Mouse (Mus musculus) CH12.LX (cell line): ENCODE measurements at regions not wholly inside any gene's neighbourhood (a gene's known extent, or its start where the extent isn't known, plus 50 kb on each side); places are given as distances from the start of the nearest gene placed in this dataset.

Experiments
- DNase-seq: peaks from one replicate; pipeline ENCODE4 v3.0.0-alpha.2; 2013; ENCODE audit errors: extremely low read depth
- H3K27ac ChIP-seq: 2 replicates; pipeline ENCODE4 v1.5.1; 2012; ENCODE audit warnings: low read depth, mild to moderate bottlenecking, control low read depth, moderate library complexity; ENCODE audit not compliant: insufficient read depth
- H3K27me3 ChIP-seq: replicated peaks from 2 replicates; pipeline ENCODE3; 2012; ENCODE audit warnings: inconsistent platforms
- H3K36me3 ChIP-seq, 2 experiments: replicated peaks in 1 of 2; 2 replicates each; pipeline versions ENCODE3 to v1.6.1; 2012; ENCODE audit warnings: inconsistent platforms in 1 of 2, low read length in 1 of 2, mild to moderate bottlenecking in 1 of 2, mixed read lengths in 1 of 2, moderate library complexity in 1 of 2; ENCODE audit not compliant: control insufficient read depth in 1 of 2, insufficient read depth in 1 of 2
- H3K4me1 ChIP-seq, 2 experiments: 2 replicates each; pipeline ENCODE4 v1.6.1; 2012; ENCODE audit warnings: inconsistent platforms in 1 of 2, moderate library complexity in 1 of 2; ENCODE audit not compliant: insufficient read depth in 2 of 2, control insufficient read depth in 1 of 2
- H3K4me2 ChIP-seq: 2 replicates; pipeline ENCODE4 v1.6.1; 2012; ENCODE audit warnings: low read depth, mild to moderate bottlenecking, control low read depth; ENCODE audit not compliant: poor library complexity, insufficient read depth, severe bottlenecking
- H3K4me3 ChIP-seq, 3 experiments: fragments of 150-350 bp in 1 of 3; sonication (generic) in 1 of 3; replicated peaks in 1 of 3; 2 replicates each; pipeline versions ENCODE3 to v1.5.1; 2011 to 2012; ENCODE audit warnings: low read depth in 2 of 3, low read length in 2 of 3, mild to moderate bottlenecking in 2 of 3, moderate library complexity in 2 of 3, control low read depth in 1 of 3, improper control_type of control experiment in 1 of 3, inconsistent platforms in 1 of 3, mixed read lengths in 1 of 3; ENCODE audit not compliant: poor library complexity in 1 of 3
- H3K79me2 ChIP-seq: replicated peaks from 2 replicates; pipeline ENCODE4 v1.6.1; 2012; ENCODE audit warnings: mild to moderate bottlenecking, moderate library complexity; ENCODE audit not compliant: control insufficient read depth, poor library complexity, insufficient read depth, severe bottlenecking; ENCODE audit errors: extremely low read depth
- H3K9ac ChIP-seq: 2 replicates; pipeline ENCODE4 v1.6.1; 2012; ENCODE audit warnings: low read depth, mild to moderate bottlenecking, control low read depth, moderate library complexity; ENCODE audit not compliant: insufficient read depth
- H3K9me3 ChIP-seq: replicated peaks from 2 replicates; pipeline ENCODE3; 2012; ENCODE audit warnings: low read length, inconsistent platforms, mixed read lengths
- BHLHE40 ChIP-seq: IDR thresholded peaks from 2 replicates; pipeline ENCODE4 v1.6.1; 2011; ENCODE audit warnings: mild to moderate bottlenecking, low read depth, low read length, improper control_type of control experiment
- CHD1 ChIP-seq: IDR thresholded peaks from 2 replicates; pipeline ENCODE4 v1.6.1; 2012; ENCODE audit warnings: low read depth, low read length, improper control_type of control experiment, inconsistent platforms
- CHD2 ChIP-seq: IDR thresholded peaks from 2 replicates; pipeline ENCODE4 v1.6.1; 2011; ENCODE audit warnings: low read length, improper control_type of control experiment
- CTCF ChIP-seq, 2 experiments: IDR thresholded peaks in 1 of 2; conservative IDR thresholded peaks in 1 of 2; 2 replicates each; pipeline ENCODE4 v1.5.1; 2011 to 2012; ENCODE audit warnings: low read depth in 2 of 2, low read length in 2 of 2, improper control_type of control experiment in 1 of 2, inconsistent platforms in 1 of 2, mild to moderate bottlenecking in 1 of 2, moderate library complexity in 1 of 2
- ELF1 ChIP-seq: IDR thresholded peaks from 2 replicates; pipeline ENCODE4 v1.6.1; 2014; ENCODE audit warnings: low read depth, mild to moderate bottlenecking, inconsistent platforms, low read length, improper control_type of control experiment
- EP300 ChIP-seq: IDR thresholded peaks from 2 replicates; pipeline ENCODE4 v1.6.1; 2011; ENCODE audit warnings: low read length, improper control_type of control experiment
- ETS1 ChIP-seq: conservative IDR thresholded peaks from 2 replicates; pipeline ENCODE4 v1.6.1; 2012; ENCODE audit warnings: low read depth, mild to moderate bottlenecking, inconsistent platforms, low read length, improper control_type of control experiment, moderate library complexity
- GABPA ChIP-seq: IDR thresholded peaks from 2 replicates; pipeline ENCODE4 v1.6.1; 2012; ENCODE audit warnings: low read depth, low read length, improper control_type of control experiment, inconsistent platforms; ENCODE audit not compliant: insufficient replicate concordance
- HCFC1 ChIP-seq: IDR thresholded peaks from 2 replicates; pipeline ENCODE4 v1.6.1; 2012; ENCODE audit warnings: low read depth, mild to moderate bottlenecking, inconsistent platforms, low read length, improper control_type of control experiment
- IRF4 ChIP-seq: IDR thresholded peaks from 2 replicates; pipeline ENCODE4 v1.6.1; 2014; ENCODE audit warnings: low read depth, mild to moderate bottlenecking, inconsistent platforms, low read length, improper control_type of control experiment
- JUN ChIP-seq: IDR thresholded peaks from 2 replicates; pipeline ENCODE4 v1.6.1; 2011; ENCODE audit warnings: low read depth, mild to moderate bottlenecking, low read length, improper control_type of control experiment, moderate library complexity; ENCODE audit not compliant: insufficient read depth
- JUND ChIP-seq: conservative IDR thresholded peaks from 2 replicates; pipeline ENCODE4 v1.6.1; 2011; ENCODE audit warnings: low read depth, low read length, improper control_type of control experiment
- KAT2A ChIP-seq: IDR thresholded peaks from 2 replicates; pipeline ENCODE4 v1.6.1; 2012; ENCODE audit warnings: low read length, improper control_type of control experiment, inconsistent platforms; ENCODE audit not compliant: insufficient replicate concordance
- MAFK ChIP-seq: IDR thresholded peaks from 2 replicates; pipeline ENCODE4 v1.6.1; 2011; ENCODE audit warnings: low read length, improper control_type of control experiment; ENCODE audit not compliant: insufficient replicate concordance
- MXI1 ChIP-seq: IDR thresholded peaks from 2 replicates; pipeline ENCODE4 v1.6.1; 2011; ENCODE audit warnings: mild to moderate bottlenecking, low read depth, low read length, improper control_type of control experiment
- MYC ChIP-seq: IDR thresholded peaks from 2 replicates; pipeline ENCODE4 v1.6.1; 2011; ENCODE audit warnings: low read depth, mild to moderate bottlenecking, improper control_type of control experiment, low read length
- PAX5 ChIP-seq: IDR thresholded peaks from 2 replicates; pipeline ENCODE4 v1.6.1; 2012; ENCODE audit warnings: low read length, inconsistent platforms, mixed read lengths
- POLR2A ChIP-seq: IDR thresholded peaks from 2 replicates; pipeline ENCODE4 v1.6.1; 2011; ENCODE audit warnings: low read depth, mild to moderate bottlenecking, improper control_type of control experiment, low read length
- POLR2AphosphoS2 ChIP-seq: IDR thresholded peaks from 2 replicates; pipeline ENCODE4 v1.6.1; 2011; ENCODE audit warnings: low read depth, low read length, improper control_type of control experiment
- RAD21 ChIP-seq: IDR thresholded peaks from 2 replicates; pipeline ENCODE4 v1.6.1; 2011; ENCODE audit warnings: low read depth, mild to moderate bottlenecking, low read length, improper control_type of control experiment, moderate library complexity
- RCOR1 ChIP-seq: conservative IDR thresholded peaks from 2 replicates; pipeline ENCODE4 v1.6.1; 2012; ENCODE audit warnings: low read depth, mild to moderate bottlenecking, inconsistent platforms, low read length, improper control_type of control experiment
- UBTF ChIP-seq: IDR thresholded peaks from 2 replicates; pipeline ENCODE4 v1.6.1; 2012; ENCODE audit warnings: low read depth, mild to moderate bottlenecking, inconsistent platforms, low read length, improper control_type of control experiment, moderate library complexity
- USF1 ChIP-seq: IDR thresholded peaks from 2 replicates; pipeline ENCODE4 v1.6.1; 2014; ENCODE audit warnings: low read depth, mild to moderate bottlenecking, inconsistent platforms, low read length, improper control_type of control experiment
- ZKSCAN1 ChIP-seq: IDR thresholded peaks from 2 replicates; pipeline ENCODE4 v1.6.1; 2012; ENCODE audit warnings: low read depth, inconsistent platforms, low read length, improper control_type of control experiment, borderline replicate concordance
- ZMIZ1 ChIP-seq: IDR thresholded peaks from 2 replicates; pipeline ENCODE4 v1.6.1; 2012; ENCODE audit warnings: low read depth, mild to moderate bottlenecking, inconsistent platforms, low read length, improper control_type of control experiment
- ZNF384 ChIP-seq: IDR thresholded peaks from 2 replicates; pipeline ENCODE4 v1.6.1; 2012; ENCODE audit warnings: low read depth, low read length, improper control_type of control experiment, inconsistent platforms
- dilution Hi-C: fragments of 300-500 bp; cut with MboI; formaldehyde crosslinking; loops from 2 replicates; pipeline ENCODE4 v1.14.3; 2020; ENCODE audit warnings: low sequenced_read_pairs; ENCODE audit not compliant: extremely low pct_unique_long_range_greater_than_20kb, extremely low pct_ligation_motif_present
- in situ Hi-C: fragments of 300-500 bp; cut with MboI; formaldehyde crosslinking; loops from 3 replicates; pipeline ENCODE4 v1.14.3; 2019; ENCODE audit warnings: low sequenced_read_pairs, low pct_ligation_motif_present, low pct_unique_long_range_greater_than_20kb, mixed read lengths

DNA sequence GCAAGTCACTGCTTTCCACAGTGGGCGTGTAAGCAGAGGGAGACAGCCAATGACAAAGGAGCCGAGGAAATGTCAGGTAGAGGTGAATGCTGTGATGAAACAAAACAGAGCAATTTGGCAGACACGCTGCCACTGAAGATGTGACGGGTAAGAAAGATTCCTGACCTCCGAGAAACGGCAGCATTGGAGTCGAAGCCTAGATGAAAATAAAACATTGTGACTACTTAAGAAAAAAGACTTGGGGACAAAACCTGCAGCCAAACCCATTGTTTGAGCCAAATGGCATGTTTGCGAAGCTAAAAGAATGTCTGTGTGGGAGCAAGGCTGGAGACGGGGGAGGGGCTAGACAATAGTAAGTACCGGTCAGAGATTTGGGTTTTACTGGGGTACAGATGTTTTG, 142.0 kb downstream of the Drd1 start:
- DNase-seq: no peak
- no peaks in the 10 kb centered on the region for H3K79me2 ChIP-seq
- no peak for TF ChIP-seq EP300
- TF ChIP-seq KAT2A: no peak
- no peak for TF ChIP-seq ELF1
- no peak for TF ChIP-seq CTCF (conservative IDR thresholded peaks at IDR 0.05 in 1 of 2, IDR thresholded peaks at IDR 0.05 in 1 of 2; ENCODE audit: low read depth in 2 of 2, low read length in 2 of 2)
- TF ChIP-seq ZKSCAN1: no peak
- no peak for TF ChIP-seq GABPA
- no peak for TF ChIP-seq ZMIZ1
- TF ChIP-seq CHD1: no peak
- TF ChIP-seq ETS1: no peak
- no peak for TF ChIP-seq MYC
- no peak for TF ChIP-seq POLR2AphosphoS2
- no peak for TF ChIP-seq JUND
- TF ChIP-seq UBTF: no peak
- no peak for TF ChIP-seq MXI1
- no peak for TF ChIP-seq PAX5
- no peak for TF ChIP-seq ZNF384
- TF ChIP-seq RAD21: no peak
- no peak for TF ChIP-seq JUN
- TF ChIP-seq USF1: no peak
- TF ChIP-seq, all 38 proteins: peak for 0

DNA sequence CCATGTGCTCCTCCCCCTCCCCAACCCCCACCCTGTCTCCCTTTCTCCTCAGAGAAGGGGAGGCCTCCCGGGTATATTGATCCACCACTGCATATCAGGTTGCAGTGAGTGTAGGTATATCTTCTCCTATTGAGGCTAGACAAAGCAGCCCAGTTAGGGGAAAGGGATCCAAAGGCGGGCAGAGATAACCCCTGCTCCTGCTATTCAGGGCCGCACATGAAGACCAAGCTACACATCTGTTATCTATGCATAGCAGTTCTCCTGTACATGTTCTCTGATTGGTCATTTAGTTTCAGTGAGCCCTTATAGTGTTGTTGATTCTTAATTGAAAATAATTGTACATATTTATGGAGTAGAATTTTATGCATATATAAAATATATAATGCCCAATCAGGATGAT, 143.7 kb downstream of the Drd1 start:
- H3K79me2 ChIP-seq: no peaks in the 10 kb centered on the region
- DNase-seq: no peak
- H3K27ac ChIP-seq: no peak overlapping the region
- H3K4me1 ChIP-seq: no peaks in the 10 kb centered on the region
- no peak overlapping the region for H3K4me2 ChIP-seq
- no peaks in the 10 kb centered on the region for H3K36me3 ChIP-seq
- no peak overlapping the region for H3K4me3 ChIP-seq
- H3K27me3 ChIP-seq: peaks cover 65% of the 10 kb centered on the region
- H3K9ac ChIP-seq: no peak overlapping the region
- dilution Hi-C loops: no loop called here
- in situ Hi-C loops: no loop called here
- TF ChIP-seq GABPA (no peak), IRF4 (no peak), MXI1 (no peak), CHD2 (no peak), CTCF (conservative IDR thresholded peaks at IDR 0.05 in 1 of 2, IDR thresholded peaks at IDR 0.05 in 1 of 2; ENCODE audit: low read depth in 2 of 2, low read length in 2 of 2) (no peak), POLR2A (no peak), HCFC1 (no peak), BHLHE40 (no peak), RCOR1 (no peak), MAFK (no peak), ZKSCAN1 (no peak)
- TF ChIP-seq, all 38 proteins: peak for 0
- H3K9me3 ChIP-seq: no peaks in the 10 kb centered on the region

More for the DNA sequence above, 142.0 kb downstream of the Drd1 start:
- in situ Hi-C loops: no loop called here
- dilution Hi-C loops: no loop called here
- H3K27ac ChIP-seq: no peak overlapping the region
- no peaks in the 10 kb centered on the region for H3K4me1 ChIP-seq
- H3K9ac ChIP-seq: no peak overlapping the region
- peaks cover 58% of the 10 kb centered on the region for H3K27me3 ChIP-seq
- H3K4me2 ChIP-seq: no peak overlapping the region
- no peaks in the 10 kb centered on the region for H3K36me3 ChIP-seq
- no peak overlapping the region for H3K4me3 ChIP-seq
- H3K9me3 ChIP-seq: no peaks in the 10 kb centered on the region
